Mouse (Mus musculus) lung, postnatal 14 days (tissue): ENCODE results near the gene 4930426L09Rik.
A peak's percentile ranks its signal among the peaks of the same experiment; 100 is the strongest.

Source experiments
- DNase-seq: peaks from one replicate; pipeline ENCODE4 v3.0.0; 2021

Gene 4930426L09Rik

DNA sequence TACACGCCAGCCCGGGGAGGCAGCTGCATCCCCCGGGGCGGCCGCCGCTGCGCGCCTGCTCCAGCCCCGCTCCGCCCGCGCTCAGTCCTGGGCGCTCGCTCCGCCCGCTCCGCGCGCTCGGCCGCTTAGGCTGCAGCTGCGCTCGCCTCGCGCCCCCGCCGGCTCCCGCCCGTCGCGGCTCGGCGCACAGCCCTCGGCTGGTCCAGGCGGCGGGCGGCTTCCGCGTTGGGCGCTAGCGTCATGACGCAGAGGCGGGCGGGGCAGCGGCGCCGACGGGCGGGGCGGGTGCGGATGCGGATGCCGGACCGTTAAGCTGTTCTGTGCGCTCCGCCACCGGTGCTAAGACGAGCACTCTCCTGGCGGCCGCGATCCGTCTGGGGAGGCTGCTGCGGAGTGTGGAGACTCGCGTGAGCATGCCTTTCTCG, at the start of gene 4930426L09Rik, which contains the start of gene Pip4k2a:
4930426L09Rik (plus strand) TSS at position 290 of the 425 bp plus-strand sequence.
Pip4k2a (minus strand) TSS at position 73 of the 425 bp plus-strand sequence.
- DNase-seq = peak; percentile 94

DNA sequence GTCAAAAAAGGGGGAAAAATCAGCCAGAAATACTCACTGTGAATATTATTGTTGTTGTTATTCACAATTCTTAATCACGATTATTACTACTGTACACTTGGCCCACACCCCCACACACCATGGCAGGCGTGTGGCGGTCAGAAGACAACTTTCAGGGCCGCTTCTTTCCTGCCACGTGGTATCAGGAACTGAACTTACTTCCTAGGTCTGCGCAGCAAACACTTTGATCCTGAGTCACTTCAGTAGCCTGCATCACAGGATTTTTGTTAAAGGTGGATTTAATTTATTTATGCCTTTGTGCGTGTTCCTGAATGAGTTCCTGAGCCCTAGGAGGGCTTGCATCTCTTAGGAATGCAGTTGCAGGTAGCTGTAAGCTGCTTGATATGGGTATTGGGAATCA, 49.4 kb upstream of the 4930426L09Rik start:
- no peak for DNase-seq

DNA sequence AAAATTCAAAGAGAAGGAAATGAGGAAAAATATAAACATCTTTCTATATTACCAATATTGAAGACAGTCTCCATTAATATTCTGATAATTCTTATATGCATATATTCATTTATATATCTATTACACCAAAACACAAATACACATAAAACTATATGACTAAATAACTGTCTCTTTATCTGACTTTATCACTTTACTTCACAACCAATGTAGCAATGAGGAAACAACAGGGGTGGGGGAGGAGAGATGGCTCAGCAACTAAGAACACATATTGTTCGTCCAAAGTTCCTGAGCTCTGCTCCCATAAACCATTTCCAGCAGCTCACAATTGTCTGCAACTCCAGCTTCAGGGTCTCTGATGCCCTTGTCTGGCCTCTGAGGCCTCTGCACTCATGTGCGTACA, 47.4 kb upstream of the 4930426L09Rik start:
- DNase-seq = no peak

DNA sequence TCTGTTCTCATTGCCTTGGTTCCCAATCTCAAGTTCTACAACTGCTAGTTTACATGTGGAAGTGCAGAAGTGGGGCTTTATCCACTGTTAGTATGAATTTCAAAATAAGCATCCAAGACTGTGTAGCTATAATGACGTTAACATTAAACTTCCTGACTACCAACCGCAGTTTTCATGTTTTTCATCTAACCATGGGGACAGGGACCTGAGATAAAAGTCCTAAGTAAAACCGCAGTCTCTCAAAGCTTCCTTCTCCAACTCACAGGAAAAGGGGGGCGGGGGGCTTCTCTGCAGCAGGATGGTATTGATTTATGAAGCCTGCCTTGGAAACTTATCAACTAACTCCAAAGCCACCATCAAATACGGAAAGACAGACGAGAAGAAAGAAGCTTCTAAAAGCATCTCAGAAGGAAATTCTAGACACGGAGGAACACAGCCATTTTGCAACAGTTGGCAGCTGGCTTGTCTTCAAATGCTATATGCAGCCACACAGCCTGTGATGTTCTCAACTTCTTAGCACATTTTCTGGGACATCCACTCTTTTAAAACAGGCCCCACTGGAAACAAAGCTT, 46.0 kb upstream of the 4930426L09Rik start:
- DNase-seq = no peak

DNA sequence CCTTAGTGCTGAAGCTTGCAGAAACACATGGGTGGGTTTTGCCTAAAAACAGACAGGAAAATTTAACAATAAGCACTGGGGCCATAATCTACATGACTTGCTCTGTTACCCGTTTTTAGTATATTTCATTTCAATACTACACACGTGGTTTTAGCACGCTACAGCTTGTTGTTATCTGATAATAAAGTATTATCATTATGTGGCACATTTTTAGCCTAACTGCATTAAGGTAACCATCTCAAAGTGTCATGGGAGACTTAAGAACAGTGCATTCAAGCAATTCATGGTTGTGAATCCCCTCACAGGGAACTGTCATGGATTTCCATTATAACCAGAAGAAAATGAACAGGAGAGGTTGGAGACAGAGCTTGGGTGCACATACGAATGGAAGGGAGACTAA, 43.7 kb upstream of the 4930426L09Rik start:
- DNase-seq = no peak

DNA sequence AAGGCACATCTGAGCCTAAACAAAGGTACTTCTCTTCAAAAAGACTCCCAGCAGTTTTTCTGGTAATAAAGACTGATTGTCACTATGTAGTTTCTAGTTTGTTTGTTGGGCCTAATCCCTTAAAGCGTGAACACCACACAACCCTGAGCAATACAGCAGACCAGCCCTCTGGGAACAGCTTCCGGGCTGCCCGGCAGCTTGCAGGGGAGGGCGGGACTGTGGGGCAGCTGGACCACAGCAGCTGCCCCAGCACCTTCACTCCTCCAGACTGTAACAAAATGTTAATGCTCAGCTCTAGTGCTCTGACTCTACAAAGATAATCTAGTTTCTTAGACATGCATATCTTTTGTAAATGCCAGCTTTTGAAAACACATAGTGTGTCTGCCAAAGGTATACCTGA, 43.1 kb upstream of the 4930426L09Rik start:
- no peak for DNase-seq

DNA sequence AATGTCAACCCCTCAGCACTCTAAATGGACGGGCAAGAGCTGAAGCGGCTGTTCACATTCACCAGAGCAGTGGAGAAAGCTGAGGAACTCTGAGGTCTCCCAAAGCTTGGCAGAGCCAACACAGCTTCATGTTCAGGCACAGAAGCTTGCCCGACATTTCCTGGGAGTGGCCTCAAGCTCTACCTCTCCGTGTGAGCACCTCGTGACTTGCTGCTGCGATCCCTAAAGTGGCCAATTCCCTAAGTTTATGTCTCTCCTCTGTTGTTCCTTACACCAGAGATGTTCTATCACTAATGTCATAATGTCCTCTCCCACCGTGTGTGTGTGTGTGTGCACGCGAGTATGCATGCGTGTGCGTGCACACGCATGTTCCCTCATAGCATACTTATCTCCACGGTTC, 42.5 kb upstream of the 4930426L09Rik start:
- DNase-seq = no peak

DNA sequence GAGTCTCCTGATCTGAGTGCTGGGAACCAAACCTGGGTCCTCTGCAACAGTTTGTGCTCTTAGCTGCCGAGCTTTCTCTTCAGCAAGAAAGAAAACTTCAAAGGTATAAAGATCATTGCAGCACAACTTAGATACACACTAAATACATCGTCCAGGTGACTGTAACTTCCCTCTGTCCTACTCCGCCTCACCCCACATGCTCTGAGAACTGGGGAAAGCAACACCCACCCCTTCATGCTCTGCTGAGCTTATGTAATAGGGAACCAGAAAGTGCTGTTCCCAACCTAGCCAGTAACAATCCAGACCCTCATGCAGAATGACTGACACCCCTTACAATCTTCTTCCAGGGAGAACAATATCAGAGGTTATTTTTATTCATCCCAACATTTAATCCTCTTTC, 41.7 kb upstream of the 4930426L09Rik start:
- no peak for DNase-seq

DNA sequence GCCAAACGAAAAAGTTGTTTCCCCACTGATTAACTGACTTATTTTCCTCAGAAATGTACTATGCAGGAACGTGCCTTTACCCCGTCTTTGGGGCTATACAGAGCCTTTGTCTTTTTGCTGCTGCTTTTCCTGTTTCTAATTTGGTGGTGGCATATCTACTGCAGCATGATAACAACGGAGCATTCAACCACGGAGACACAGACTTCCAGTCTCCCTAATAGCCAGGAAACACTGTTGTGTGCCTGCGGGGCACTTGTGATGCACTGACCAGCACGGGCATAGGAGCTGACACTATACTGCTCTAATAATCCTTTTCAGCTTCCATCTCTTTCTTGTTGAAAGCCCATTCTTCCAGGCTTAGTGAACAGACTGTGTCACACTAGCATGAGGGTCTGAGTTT, 41.2 kb upstream of the 4930426L09Rik start:
- DNase-seq = no peak

DNA sequence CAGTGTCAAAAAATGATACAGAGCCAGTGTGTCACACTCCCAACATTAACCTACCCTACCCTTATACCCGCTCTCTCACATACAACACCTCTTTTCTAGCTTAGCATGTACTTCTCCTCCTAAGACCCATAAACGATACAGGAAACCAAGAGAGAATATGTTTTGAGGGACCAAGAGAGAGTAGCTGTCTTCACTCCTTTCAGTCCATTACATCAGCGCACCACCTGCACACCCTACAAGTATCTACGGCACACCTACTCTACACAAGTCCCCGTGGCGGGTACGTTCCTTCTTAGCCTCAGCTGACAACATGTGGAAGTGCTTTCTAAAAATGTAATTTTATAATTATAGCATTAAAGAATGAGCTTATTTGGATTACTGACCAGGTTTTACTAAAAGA, 40.7 kb upstream of the 4930426L09Rik start:
- DNase-seq = no peak

DNA sequence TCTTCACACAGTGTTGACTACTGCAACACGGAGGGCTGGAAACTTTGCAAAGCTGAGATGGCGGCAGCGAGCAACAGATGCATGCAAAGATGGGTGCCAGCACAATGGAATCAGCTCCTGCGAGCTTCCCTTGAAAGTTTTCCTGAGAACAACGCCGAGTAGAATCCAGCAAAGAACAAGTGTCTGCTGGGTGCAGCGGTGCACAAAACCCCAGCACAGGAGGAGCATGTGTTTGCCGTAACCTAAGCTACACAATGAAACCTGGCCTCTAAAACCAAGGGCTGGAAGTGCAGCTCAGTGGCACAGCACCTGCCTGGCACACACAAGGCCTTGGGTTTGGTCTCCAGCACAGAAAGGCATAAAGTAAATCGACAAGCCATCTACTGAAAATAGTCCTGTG, 40.1 kb upstream of the 4930426L09Rik start:
- no peak for DNase-seq

DNA sequence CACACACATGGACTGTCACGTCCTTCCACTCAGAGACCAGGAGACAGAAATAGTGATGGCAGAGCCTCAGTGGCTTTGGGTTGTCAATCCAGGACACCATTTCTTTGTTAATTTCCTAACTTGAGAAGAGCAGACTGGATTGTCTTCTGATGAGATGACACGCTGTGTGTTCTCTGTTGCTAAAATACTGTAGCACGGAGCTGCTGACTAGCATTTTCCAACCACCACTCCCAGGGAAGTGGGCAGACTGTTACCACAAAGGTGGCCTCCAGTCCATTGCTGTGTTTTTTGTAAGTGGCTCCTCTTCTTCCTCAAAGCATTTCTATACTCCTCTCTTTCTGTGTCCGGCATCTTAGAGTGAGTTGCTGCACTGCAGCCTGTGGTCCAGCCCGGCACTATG, 39.6 kb upstream of the 4930426L09Rik start:
- DNase-seq = no peak

DNA sequence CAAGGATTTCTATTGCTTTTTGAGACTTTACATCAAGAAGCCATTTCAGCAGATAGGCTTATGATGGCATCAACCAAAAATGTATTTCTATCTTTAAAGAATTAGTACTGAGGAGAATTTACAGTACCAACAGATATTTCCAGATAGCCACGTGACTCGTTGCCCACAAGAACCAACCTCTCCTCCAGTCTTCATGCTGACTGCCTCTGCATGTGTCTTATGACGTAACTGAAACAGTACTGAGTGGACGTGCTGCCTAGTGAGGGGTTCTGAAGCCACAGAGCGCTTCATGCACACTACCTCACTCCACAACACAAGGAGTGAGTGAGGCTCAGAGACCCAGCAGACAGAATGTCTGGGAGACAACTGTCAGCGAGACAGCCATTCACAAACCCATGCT, 39.1 kb upstream of the 4930426L09Rik start:
- no peak for DNase-seq

DNA sequence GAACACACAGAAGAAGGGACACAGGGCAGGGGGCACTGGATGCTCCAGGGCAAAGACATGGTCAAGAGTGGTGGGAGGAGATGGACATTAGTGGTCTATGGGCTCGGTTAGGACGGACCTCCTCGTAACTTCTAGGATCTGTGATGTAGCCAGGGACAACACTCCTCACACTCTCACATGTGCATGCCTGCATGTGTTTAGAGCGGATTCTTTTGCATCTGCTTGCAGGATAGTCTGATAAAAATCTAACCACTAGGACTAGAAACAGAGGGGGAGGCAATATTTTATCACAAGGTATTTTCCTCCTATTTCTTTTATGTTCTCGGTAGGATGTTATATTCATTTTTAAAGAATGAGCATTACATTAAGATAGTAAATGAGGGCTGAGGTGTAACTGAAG, 38.6 kb upstream of the 4930426L09Rik start:
- DNase-seq = no peak

DNA sequence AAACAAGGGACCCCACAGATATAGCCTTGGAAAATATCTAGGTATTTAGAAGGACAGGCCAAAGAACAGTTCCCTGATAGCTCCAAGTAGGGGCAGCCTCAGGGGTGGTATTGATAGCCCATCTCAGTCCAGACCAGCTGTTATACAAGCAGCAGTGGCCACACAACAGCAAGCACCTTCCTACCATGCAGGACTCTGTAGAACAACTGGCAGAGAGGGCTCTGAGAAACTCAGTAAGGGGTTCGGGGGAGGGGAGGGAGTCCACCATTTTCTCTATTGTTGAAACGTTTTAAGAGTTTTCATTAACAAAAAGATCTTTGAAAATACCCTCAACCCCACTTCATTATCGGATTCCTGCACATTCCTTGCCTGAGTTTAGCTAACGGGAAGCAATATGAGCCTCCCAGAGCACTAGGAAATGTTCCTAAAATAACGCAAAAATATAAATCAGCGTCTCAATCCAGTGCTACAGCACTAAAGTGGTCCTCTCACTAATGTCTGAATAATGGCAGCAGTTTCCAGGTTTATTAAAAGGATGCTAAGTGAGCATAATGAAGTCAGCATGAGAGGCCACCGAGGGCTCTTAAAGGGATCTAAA, 37.7 kb upstream of the 4930426L09Rik start:
- DNase-seq = no peak

DNA sequence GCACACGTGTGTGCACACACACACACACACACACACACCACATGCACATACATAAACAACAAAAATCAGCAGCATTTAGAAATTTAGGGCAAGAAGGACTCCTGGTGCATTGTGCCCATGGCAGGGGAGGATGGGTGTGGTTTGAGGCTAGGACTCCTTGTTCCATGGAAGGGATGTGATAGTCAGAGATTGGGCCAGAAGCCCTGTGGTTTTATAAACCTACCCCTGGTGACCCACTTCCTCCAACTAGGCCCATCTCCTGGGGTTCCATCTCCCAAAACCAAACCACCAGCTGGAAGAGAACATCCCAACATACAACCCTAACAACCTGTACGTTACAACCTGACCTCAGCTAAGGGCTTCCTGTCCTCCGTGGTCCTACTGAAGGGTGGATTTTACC, 35.6 kb upstream of the 4930426L09Rik start:
- DNase-seq = no peak

DNA sequence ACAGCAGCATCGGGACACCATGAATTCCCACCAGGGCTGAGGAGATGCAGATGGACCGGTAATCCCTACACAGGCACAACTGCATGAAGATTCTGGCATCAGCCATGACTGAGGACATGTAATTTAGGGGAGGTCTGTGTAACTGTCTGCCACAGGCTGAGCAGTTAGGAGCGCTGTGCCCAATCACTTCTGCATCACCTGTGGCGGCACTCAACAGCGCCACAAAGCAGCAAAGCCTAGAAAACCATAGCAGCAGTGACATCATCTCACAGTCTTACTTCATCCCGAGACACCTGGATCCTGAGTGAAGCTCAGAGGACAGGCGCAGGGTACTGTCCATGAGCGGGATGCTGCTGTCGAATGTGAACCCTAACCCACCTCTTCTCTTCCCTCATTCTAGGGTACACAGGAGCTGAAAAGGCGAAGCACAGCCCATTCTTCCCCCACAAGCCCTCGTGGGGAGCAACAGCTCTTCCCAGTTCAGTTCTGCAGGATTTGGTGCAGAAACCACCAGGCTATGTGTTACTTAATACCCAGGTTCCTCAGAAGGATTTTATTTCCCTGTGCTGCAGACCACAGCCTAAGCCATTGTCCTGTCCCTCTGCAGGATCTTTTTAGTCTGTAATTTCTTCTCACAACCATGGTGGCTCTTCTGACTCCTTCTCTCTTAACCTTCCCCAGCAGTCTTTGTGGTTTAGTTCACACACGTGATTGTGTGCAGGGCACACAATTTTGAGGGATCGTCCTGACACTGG, 34.7 kb upstream of the 4930426L09Rik start:
- no peak for DNase-seq

DNA sequence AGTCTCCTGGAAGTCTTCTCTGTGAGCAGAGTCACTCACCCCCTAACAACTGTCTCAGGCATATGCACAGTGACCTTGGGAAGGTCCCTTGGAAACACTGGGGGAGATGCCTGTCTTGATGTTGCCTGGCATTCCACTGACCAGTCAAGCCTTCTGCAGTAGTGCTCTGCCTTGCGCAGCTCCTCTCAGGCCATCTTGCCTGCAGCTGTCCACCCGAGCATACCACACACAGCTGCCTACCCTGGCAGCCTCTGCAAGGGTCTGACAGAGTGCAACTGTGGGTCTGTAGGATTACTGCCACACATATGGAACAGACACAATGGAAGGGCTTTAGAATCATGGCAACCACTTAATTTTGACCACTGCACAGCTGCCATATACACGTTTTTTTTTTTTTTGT, 33.0 kb upstream of the 4930426L09Rik start:
- no peak for DNase-seq

DNA sequence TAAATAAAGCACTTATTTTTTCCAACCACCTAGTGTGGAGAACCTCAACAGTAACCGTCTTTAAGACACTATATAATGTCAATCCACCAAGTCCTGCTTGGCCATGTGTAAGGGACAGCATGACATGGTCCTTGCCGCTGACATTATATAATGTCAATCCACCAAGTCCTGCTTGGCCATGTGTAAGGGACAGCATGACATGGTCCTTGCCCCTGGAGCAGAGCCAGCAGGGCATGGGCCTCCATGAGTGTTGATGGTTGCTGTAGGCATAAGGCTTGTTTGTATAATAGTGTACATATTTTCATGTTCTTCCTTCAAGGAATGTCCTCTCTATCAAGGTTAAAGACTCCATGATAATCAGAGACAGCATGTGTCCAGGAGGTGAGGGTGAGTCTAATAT, 32.2 kb upstream of the 4930426L09Rik start:
- no peak for DNase-seq

DNA sequence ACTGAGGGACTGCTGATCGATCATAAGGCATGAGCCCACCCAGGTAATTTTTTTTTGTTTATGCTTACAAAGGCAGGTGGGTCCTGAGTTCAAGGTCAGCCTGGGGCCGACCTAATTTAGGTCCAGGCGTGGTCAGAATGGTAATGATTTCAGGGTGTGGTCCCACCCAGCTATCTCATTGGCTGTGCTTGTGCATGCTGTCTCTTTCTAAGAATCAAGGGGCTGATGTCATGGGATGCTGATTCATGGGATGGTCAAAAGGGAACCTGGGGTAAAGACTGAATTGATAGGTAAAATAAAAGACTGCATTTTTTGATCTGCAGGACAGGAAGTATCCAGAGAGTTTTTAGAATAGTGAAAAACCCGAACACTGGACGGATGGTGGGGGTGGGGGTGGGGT, 31.6 kb upstream of the 4930426L09Rik start:
- no peak for DNase-seq

DNA sequence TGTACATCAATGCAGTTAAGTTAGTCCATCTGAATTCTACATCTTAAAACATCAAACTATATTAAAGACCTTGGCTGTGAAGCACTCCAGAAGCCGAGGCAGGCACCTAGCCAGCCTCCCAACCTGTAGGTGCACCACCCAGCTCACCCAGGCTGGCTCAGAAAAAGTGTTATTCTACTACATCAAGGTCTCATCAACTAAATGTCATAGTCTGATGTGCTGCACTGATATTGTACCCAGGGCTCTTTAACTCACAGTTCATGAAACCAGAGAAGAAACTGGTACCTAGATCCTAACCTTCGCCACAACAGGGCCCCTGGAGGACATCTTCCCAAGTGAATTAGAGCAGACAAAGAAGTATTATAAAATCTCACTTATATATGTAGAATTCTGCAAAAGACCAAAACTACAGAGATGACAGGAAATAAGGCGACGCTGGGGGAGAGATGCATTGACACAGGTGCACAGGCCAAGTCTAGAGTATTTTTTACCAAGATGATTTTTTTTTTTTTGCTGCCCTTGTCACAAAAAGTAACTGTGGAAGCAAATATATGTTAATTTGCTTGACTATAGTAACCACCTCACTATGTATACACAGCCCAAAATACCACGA, 30.6 kb upstream of the 4930426L09Rik start:
- no peak for DNase-seq

DNA sequence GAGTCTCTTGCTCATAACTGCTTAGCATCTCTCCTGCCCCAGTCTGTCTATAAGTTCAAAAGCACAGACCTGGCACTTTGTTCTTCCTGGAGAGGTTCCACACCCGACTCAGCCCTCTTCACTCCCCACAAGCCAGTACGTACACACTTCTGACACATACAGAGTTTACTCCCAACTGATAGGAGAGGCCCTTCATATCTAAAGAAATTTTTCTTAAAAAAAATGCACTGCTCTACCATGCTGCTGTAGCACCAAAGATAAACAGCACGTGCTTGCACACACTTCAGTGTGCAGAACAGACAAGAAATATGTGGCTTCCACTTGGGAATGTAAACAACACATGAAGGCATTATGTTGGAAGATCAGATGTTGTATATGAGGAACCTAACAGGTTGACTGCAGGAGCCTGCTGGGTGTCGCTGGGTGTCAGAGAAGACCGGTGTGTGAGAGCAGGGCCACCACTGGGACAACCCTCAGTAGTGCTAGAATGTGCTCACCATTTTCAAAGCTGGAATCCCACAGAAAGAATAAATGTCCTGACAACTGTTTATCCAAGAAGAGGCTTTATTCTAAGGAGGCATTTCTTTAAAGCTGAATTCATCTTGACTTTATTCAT, 29.0 kb upstream of the 4930426L09Rik start:
- no peak for DNase-seq

DNA sequence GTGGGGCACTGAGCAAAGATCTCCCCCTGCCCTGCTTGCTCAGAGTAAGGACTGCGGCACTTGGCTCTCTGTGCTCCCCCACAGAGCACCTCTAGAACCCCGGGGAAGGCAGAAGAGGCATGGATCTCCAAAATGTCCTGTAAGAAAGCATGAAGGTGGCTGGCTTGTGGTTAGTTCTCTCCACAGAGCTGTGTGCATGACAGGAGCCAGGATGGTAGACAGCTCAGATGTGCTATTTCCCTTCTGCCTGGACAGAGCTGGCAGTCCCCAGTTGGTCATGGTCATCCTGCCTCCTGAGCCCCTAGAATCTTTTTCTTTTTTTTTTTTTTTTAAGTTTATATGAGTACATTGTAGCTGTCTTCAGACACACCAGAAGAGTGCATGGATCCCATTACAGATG, 27.7 kb upstream of the 4930426L09Rik start:
- no peak for DNase-seq

DNA sequence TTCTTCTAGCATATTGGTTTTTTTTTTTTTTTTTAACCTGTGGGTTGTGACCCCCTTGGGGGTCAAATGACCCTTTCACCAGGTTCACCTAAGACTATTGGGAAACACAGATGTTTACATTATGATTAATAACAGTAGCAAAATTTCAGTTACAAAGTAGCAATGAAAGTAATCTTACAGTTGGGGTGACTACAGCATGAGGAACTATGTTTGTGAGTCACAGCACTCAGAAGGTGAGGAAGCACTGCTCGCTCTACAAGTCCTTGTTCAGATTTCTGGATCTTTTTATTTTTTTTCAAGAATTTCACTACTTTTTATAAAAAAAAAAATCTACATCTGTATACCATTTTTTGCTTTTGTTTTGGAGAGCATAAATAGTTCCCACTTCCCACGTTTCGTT, 26.6 kb upstream of the 4930426L09Rik start:
- no peak for DNase-seq
